ENCODE assay signal across 8 mouse cellular contexts in genomic region chr2:28582647-28583353, GRCm38 (mm10). TPM values are rescaled to one million over a fixed set of nuclear protein-coding genes. Genes with fewer than 3 reads are reported as not detected.
DNase-seq lines count a peak whose midpoint lies in the region; ATAC-seq lines count a peak whose summit lies in the region.

No protein-coding gene starts in this region.

- H3K4me1 ChIP-seq in brown adipose tissue, adult 24 weeks (ENCODE audit: control insufficient read depth, insufficient read depth, insufficient read length, low read length), result no peaks in the 10 kb centered on the region
- peaks cover 17% of the 10 kb centered on the region for H3K4me1 ChIP-seq in heart, embryonic 13.5 days
- H3K4me1 ChIP-seq in liver, embryonic 12.5 days, result peaks cover 38% of the 10 kb centered on the region
- peaks cover 10% of the 10 kb centered on the region; the same call in 1 of the 2 replicates for H3K4me1 ChIP-seq in stomach, embryonic 15.5 days

- H3K9me3 ChIP-seq in heart, embryonic 13.5 days, result no peaks in the 10 kb centered on the region
- no peaks in the 10 kb centered on the region for H3K9me3 ChIP-seq in liver, embryonic 12.5 days (replicated peaks)
- no peaks in the 10 kb centered on the region for H3K9me3 ChIP-seq in stomach, embryonic 15.5 days

- H3K27ac ChIP-seq in brown adipose tissue, adult 24 weeks (replicated peaks; ENCODE audit: low read depth, low read length), result peak overlapping the region; percentile 77
- peak overlapping the region; percentile 91 for H3K27ac ChIP-seq in heart, embryonic 13.5 days (replicated peaks)
- H3K27ac ChIP-seq in liver, embryonic 12.5 days, result peak overlapping the region; percentile 77
- peak overlapping the region; percentile 91 for H3K27ac ChIP-seq in stomach, embryonic 15.5 days

- peak overlapping the region; percentile 87 for H3K9ac ChIP-seq in heart, embryonic 13.5 days
- H3K9ac ChIP-seq in liver, embryonic 12.5 days, result peak overlapping the region; percentile 75
- peak overlapping the region; percentile 40 for H3K9ac ChIP-seq in stomach, embryonic 15.5 days

- peak overlapping the region; percentile 73 for H3K4me3 ChIP-seq in brown adipose tissue, adult 24 weeks (ENCODE audit: insufficient read depth, low read depth, low read length)
- peak overlapping the region; percentile 75 for H3K4me3 ChIP-seq in heart, embryonic 13.5 days
- H3K4me3 ChIP-seq in liver, embryonic 12.5 days, result peak overlapping the region; percentile 78
- H3K4me3 ChIP-seq in stomach, embryonic 15.5 days (replicated peaks), result peak overlapping the region; percentile 78

- peaks cover 5% of the 10 kb centered on the region; the same call in 1 of the 2 replicates for H3K27me3 ChIP-seq in heart, embryonic 13.5 days (replicated peaks)
- H3K27me3 ChIP-seq in liver, embryonic 12.5 days (replicated peaks), result no peaks in the 10 kb centered on the region; the same call in 1 of the 2 replicates
- no peaks in the 10 kb centered on the region for H3K27me3 ChIP-seq in stomach, embryonic 15.5 days (replicated peaks)

- H3K36me3 ChIP-seq in heart, embryonic 13.5 days, result peaks cover 35% of the 10 kb centered on the region
- H3K36me3 ChIP-seq in liver, embryonic 12.5 days, result peaks cover 32% of the 10 kb centered on the region
- peaks cover 10% of the 10 kb centered on the region; the same call in 1 of the 2 replicates for H3K36me3 ChIP-seq in stomach, embryonic 15.5 days

- ATAC-seq in heart, embryonic 13.5 days (ENCODE audit: extremely low read depth, insufficient number of reproducible peaks, low FRiP score, low TSS enrichment), result peak; percentile 74
- peak; percentile 88 for ATAC-seq in liver, embryonic 12.5 days
- ATAC-seq in stomach, embryonic 15.5 days (ENCODE audit: insufficient read depth, low FRiP score, low read depth), result peak; percentile 89

- peak; percentile 92 for DNase-seq in CD4-positive, CD25-positive, alpha-beta regulatory T cell, adult 2 months (ENCODE audit: low read depth, low spot score)
- peak; percentile 19 for DNase-seq in fat pad, adult 2 months (ENCODE audit: extremely low read depth, low read depth, low spot score)
- peak; percentile 91 for DNase-seq in kidney, postnatal 10 days
- peak; percentile 86 to 87 for DNase-seq in natural killer cell, adult 2 months (ENCODE audit: low spot score in 2 of 2)

- WGBS in heart, embryonic 13.5 days, result under 1% methylated on average over 56 of the region's 56 CpGs
- under 1% methylated on average over 56 of the region's 56 CpGs for WGBS in liver, embryonic 12.5 days (ENCODE audit: insufficient replicate concordance)
- under 1% methylated on average over 56 of the region's 56 CpGs for WGBS in stomach, embryonic 15.5 days

- peak overlapping the region; percentile 84 for H3K4me2 ChIP-seq in heart, embryonic 13.5 days
- peak overlapping the region; percentile 76 for H3K4me2 ChIP-seq in liver, embryonic 12.5 days
- peak overlapping the region; percentile 72 for H3K4me2 ChIP-seq in stomach, embryonic 15.5 days

RNA-seq across cellular contexts. Expression of gene Gtf3c5, which starts 0.8 kb away (rescaled TPM):
- polyA plus RNA-seq in brown adipose tissue, adult 24 weeks (2012; ENCODE audit: insufficient read depth, insufficient read length, missing spikeins), result 5.2 and 6.9 TPM in 2 replicates
- polyA plus RNA-seq in heart, embryonic 13.5 days (2015; fragmentation: Nextera tagmentation; extraction: Ambion mirVana), result 29.8 and 30.9 TPM in 2 replicates
- 24.9 and 26.3 TPM in 2 replicates for polyA plus RNA-seq in liver, embryonic 12.5 days (2016; fragmentation: Nextera tagmentation; extraction: Ambion mirVana)
- polyA plus RNA-seq in stomach, embryonic 15.5 days (2015; fragmentation: Nextera tagmentation; extraction: Ambion mirVana), result 33.6 and 41.8 TPM in 2 replicates

RNA-seq across cellular contexts. Expression of gene Cel, which starts 19.6 kb away (rescaled TPM):
- not detected in 2 replicates for polyA plus RNA-seq in brown adipose tissue, adult 24 weeks (2012; ENCODE audit: insufficient read depth, insufficient read length, missing spikeins)
- polyA plus RNA-seq in heart, embryonic 13.5 days (2015; fragmentation: Nextera tagmentation; extraction: Ambion mirVana), result 0.31 TPM in 1 of 2 replicates, not detected in the other
- polyA plus RNA-seq in liver, embryonic 12.5 days (2016; fragmentation: Nextera tagmentation; extraction: Ambion mirVana), result not detected in 2 replicates
- polyA plus RNA-seq in stomach, embryonic 15.5 days (2015; fragmentation: Nextera tagmentation; extraction: Ambion mirVana), result 412 and 563 TPM in 2 replicates

RNA-seq across cellular contexts. Expression of gene Gfi1b, which starts 39.0 kb away (rescaled TPM):
- not detected in 2 replicates for polyA plus RNA-seq in brown adipose tissue, adult 24 weeks (2012; ENCODE audit: insufficient read depth, insufficient read length, missing spikeins)
- polyA plus RNA-seq in heart, embryonic 13.5 days (2015; fragmentation: Nextera tagmentation; extraction: Ambion mirVana), result 2.8 and 4.7 TPM in 2 replicates
- polyA plus RNA-seq in liver, embryonic 12.5 days (2016; fragmentation: Nextera tagmentation; extraction: Ambion mirVana), result 117 and 121 TPM in 2 replicates
- 3.1 and 6.9 TPM in 2 replicates for polyA plus RNA-seq in stomach, embryonic 15.5 days (2015; fragmentation: Nextera tagmentation; extraction: Ambion mirVana)

RNA-seq across cellular contexts. Expression of gene Tsc1, which starts 58.2 kb away (rescaled TPM):
- 5.0 TPM in 2 replicates for polyA plus RNA-seq in brown adipose tissue, adult 24 weeks (2012; ENCODE audit: insufficient read depth, insufficient read length, missing spikeins)
- 16.2 and 16.4 TPM in 2 replicates for polyA plus RNA-seq in heart, embryonic 13.5 days (2015; fragmentation: Nextera tagmentation; extraction: Ambion mirVana)
- 12.5 and 13.6 TPM in 2 replicates for polyA plus RNA-seq in liver, embryonic 12.5 days (2016; fragmentation: Nextera tagmentation; extraction: Ambion mirVana)
- polyA plus RNA-seq in stomach, embryonic 15.5 days (2015; fragmentation: Nextera tagmentation; extraction: Ambion mirVana), result 18.7 and 18.9 TPM in 2 replicates

Comparison
In these comparisons a context has a peak if more than half of its experiments do, and no peak if none do; other contexts are left out.
1. Peak in every context shown above with its lines: DNase-seq, ATAC-seq, H3K4me3 ChIP-seq and H3K27ac ChIP-seq.
2. DNase-seq: peak in every context shown above with its lines; median percentile 92 in CD4-positive, CD25-positive, alpha-beta regulatory T cell, adult 2 months; 91 in kidney, postnatal 10 days; 86 in natural killer cell, adult 2 months; 19 in fat pad, adult 2 months.
3. RNA of gene Cel, which starts 19.6 kb away (polyA plus RNA-seq): 412 to 563 TPM in stomach, embryonic 15.5 days; 0.31 TPM in heart, embryonic 13.5 days, not detected in brown adipose tissue, adult 24 weeks and not detected in liver, embryonic 12.5 days; every median in the first group is over 100 times any median in the second.
4. RNA of gene Gfi1b, which starts 39.0 kb away (polyA plus RNA-seq): 117 to 121 TPM in liver, embryonic 12.5 days; 3.1 to 6.9 TPM in stomach, embryonic 15.5 days, 2.8 to 4.7 TPM in heart, embryonic 13.5 days and not detected in brown adipose tissue, adult 24 weeks; every median in the first group is over 10 times any median in the second.